ENCODE assay signal across 14 mouse cellular contexts in genomic region chr9:58660673-58661072, GRCm38 (mm10).
"Had no signal": no experiment of that assay in that cellular context is flagged by ENCODE, and none has a peak within 500 bp of the region (broad histone marks: within the 10 kb centered on the region; RNA-seq: fewer than 3 reads in every experiment).

No protein-coding gene starts in this region.

- H3K4me2 ChIP-seq: midbrain, embryonic 11.5 days; midbrain, embryonic 15.5 days; neural tube, embryonic 12.5 days had no signal

- H3K9ac ChIP-seq: midbrain, embryonic 15.5 days; neural tube, embryonic 12.5 days had no signal

- H3K4me3 ChIP-seq: megakaryocyte, embryonic 14.5 days; midbrain, embryonic 15.5 days; neural tube, embryonic 12.5 days had no signal

- H3K9me3 ChIP-seq: megakaryocyte, embryonic 14.5 days; midbrain, embryonic 15.5 days; neural tube, embryonic 12.5 days had no signal

- ATAC-seq: midbrain, embryonic 15.5 days had no signal

- H3K4me1 ChIP-seq: midbrain, embryonic 15.5 days; neural tube, embryonic 12.5 days had no signal

- H3K27ac ChIP-seq: kidney, postnatal 0 days; macrophage; midbrain, embryonic 15.5 days; neural tube, embryonic 12.5 days had no signal

- DNase-seq: kidney, adult 11 months; kidney, adult 9 months; left cerebral cortex, postnatal 4 days; lung, adult 2 months; lung, postnatal 10 days; right cerebral cortex, postnatal 4 days; spleen, adult 18-20 months; thymus, postnatal 36 days had no signal

- H3K27me3 ChIP-seq: megakaryocyte, embryonic 14.5 days; midbrain, embryonic 15.5 days; neural tube, embryonic 12.5 days had no signal
